Mouse (Mus musculus): ENCODE measurements around the gene Cep68. TPM values are rescaled to one million over a fixed set of nuclear protein-coding genes. Genes with fewer than 3 reads are reported as not detected.

Cep68 gene
- polyA plus RNA-seq, 1 experiment from 2014 or later: 25.8 TPM

DNA sequence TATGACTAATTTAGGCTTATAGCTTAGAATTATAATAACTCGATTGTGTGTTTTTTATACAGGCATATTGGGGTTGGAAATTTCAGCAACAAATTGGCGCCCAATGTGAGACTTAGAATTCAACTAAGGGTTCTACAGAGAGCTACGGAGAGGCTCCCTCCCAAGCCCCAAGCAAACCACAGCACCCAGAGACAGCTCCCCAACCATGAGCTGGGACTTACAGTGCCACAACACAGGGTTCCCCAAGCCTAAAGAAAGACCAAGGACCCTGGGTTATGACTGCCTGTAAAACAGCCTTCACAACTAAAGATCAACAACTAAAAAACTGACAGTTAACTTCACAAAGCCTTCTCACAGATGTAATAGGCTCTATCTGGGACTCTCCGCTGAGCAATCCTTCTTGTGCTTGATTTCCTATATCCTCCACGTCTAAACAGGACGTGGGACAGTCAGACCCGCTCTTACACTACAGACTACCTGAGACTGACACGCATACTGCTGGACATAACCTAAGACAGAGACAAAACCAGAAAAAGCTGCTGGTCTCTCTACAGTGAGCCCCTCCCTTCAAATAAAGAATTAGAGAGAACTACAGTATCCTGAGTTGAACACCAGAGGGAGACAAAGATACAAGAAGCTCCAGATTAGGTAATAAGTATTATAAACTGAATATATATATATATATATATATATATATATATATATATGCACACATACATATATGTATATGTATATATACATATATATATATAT is 13.6 kb upstream of the Cep68 start:
- Histone ChIP-seq H3K36me3 (ENCODE audit: control insufficient read depth, insufficient read depth, low read length) (no peaks in the 10 kb centered on the region), H3K4me2 (no peak overlapping the region), H3K27me3 (replicated peaks; ENCODE audit: control insufficient read depth, insufficient read depth, low read length) (no peaks in the 10 kb centered on the region), H3K9ac (ENCODE audit: low read depth, low read length) (no peak overlapping the region), H3K4me1 (replicated peaks; ENCODE audit: control insufficient read depth, insufficient read depth, low read length) (no peaks in the 10 kb centered on the region), H3K27ac (ENCODE audit: low read depth, low read length) (no peak overlapping the region), H3K9me3 (ENCODE audit: control insufficient read depth, low read length) (no peaks in the 10 kb centered on the region), H3K4me3 (ENCODE audit: low read depth, low read length) (no peak overlapping the region)
- DNase-seq (ENCODE audit: low spot score) (no peak), ATAC-seq (replicated peaks; ENCODE audit: low FRiP score) (no peak)
- 54% methylated on average over 8 of the region's 8 CpGs for WGBS

DNA sequence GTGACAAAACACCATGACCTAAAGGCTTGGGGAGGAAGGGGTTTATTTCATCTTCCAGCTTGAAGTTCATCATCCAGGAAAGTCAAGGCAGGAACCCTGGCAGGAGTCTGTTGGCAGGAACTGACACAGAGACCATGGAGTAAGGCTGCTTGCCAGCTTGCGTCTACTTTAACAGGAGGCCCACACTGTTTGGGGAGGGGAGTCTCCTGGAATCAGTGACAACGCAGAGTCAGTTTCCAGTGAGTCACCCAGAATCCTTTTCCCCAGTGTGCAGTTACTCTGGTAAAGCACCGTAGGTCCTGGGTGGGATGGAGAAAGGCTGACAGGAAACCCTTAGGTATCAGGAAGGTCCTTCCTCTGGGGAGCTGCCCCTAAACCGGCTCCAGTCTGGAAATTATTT is 5.6 kb upstream of the Cep68 start:
- Histone ChIP-seq H3K9ac (ENCODE audit: low read depth, low read length) (no peak overlapping the region), H3K36me3 (ENCODE audit: control insufficient read depth, insufficient read depth, low read length) (no peaks in the 10 kb centered on the region), H3K27ac (ENCODE audit: low read depth, low read length) (no peak overlapping the region), H3K4me1 (replicated peaks; ENCODE audit: control insufficient read depth, insufficient read depth, low read length) (no peaks in the 10 kb centered on the region), H3K9me3 (ENCODE audit: control insufficient read depth, low read length) (no peaks in the 10 kb centered on the region), H3K27me3 (replicated peaks; ENCODE audit: control insufficient read depth, insufficient read depth, low read length) (no peaks in the 10 kb centered on the region), H3K4me2 (no peak overlapping the region), H3K4me3 (ENCODE audit: low read depth, low read length) (no peak overlapping the region)
- WGBS: 83% methylated on average over 4 of the region's 4 CpGs
- no peak for DNase-seq (ENCODE audit: low spot score)
- ATAC-seq (replicated peaks; ENCODE audit: low FRiP score): no peak

DNA sequence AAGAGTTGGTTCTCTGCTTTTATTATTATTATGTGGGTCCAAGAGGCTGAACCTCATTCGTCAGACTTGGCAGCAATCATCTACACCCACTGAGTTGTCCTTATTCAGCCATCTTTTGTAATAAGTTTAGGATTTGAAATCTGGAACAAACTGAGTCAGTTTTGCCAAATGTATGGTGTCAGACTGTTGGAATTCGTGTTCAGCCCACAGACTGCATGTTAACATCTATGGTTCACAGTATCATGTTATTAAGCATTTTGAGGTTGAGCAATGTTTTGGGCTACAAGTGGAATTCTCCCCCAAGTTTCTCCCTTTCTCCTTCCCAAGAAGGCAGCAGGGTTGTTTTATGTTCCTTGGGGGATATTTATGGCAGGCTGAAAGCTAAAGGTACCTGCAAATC is 3.9 kb upstream of the Cep68 start:
- 75% methylated on average over 2 of the region's 2 CpGs for WGBS
- no peaks in the 10 kb centered on the region for H3K36me3 ChIP-seq (ENCODE audit: control insufficient read depth, insufficient read depth, low read length)
- no peak overlapping the region for H3K4me3 ChIP-seq (ENCODE audit: low read depth, low read length)
- ATAC-seq (replicated peaks; ENCODE audit: low FRiP score): no peak
- H3K27me3 ChIP-seq (replicated peaks; ENCODE audit: control insufficient read depth, insufficient read depth, low read length): no peaks in the 10 kb centered on the region
- no peak overlapping the region for H3K4me2 ChIP-seq
- DNase-seq (ENCODE audit: low spot score): no peak
- no peak overlapping the region for H3K27ac ChIP-seq (ENCODE audit: low read depth, low read length)
- no peak overlapping the region for H3K9ac ChIP-seq (ENCODE audit: low read depth, low read length)
- no peaks in the 10 kb centered on the region for H3K9me3 ChIP-seq (ENCODE audit: control insufficient read depth, low read length)
- H3K4me1 ChIP-seq (replicated peaks; ENCODE audit: control insufficient read depth, insufficient read depth, low read length): 0 out of 2 replicates have a peak, but pooled peaks cover 2% of the 10 kb centered on the region

DNA sequence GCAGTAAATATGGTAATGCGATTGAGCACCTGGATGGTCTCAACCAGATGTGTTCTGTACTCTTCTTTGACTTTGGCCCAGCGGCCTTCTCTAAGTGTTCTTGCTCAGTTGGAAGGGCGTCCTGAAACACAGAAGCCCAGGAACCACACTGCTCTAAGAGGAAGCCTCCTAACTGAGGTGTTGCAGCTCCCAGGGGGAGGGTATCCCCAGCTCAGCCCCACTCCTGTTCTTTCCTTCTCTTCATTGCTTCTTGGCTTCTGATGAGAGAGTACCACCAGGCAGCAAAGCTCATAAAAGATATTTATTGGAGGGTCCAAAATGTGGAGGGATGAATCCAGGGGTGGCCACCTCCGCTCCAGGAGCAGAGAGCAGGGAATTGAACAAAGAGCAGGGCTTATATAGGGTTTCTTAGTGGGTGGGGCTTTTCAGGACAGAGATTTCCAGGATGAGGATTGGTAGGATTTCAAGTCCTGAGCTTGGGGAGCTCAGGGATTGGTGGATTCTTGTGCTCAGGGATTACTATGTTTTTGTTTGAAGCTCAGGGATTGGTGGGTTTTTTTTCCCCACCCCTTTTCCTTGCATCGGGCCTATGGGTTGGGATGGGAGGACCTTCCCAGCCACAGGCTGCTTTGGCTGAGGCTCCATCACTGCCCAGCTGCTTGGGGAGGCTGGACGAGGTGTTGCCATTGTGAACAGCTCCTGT is 1.4 kb upstream of the Cep68 start:
- ATAC-seq (replicated peaks; ENCODE audit: low FRiP score) (no peak), DNase-seq (ENCODE audit: low spot score) (no peak)
- Histone ChIP-seq H3K36me3 (ENCODE audit: control insufficient read depth, insufficient read depth, low read length) (no peaks in the 10 kb centered on the region), H3K27ac (ENCODE audit: low read depth, low read length) (no peak overlapping the region), H3K9me3 (ENCODE audit: control insufficient read depth, low read length) (no peaks in the 10 kb centered on the region), H3K4me3 (ENCODE audit: low read depth, low read length) (no peak overlapping the region), H3K27me3 (replicated peaks; ENCODE audit: control insufficient read depth, insufficient read depth, low read length) (no peaks in the 10 kb centered on the region), H3K4me2 (peak overlapping the region; percentile 98; the same call in 1 of the 2 replicates), H3K9ac (ENCODE audit: low read depth, low read length) (no peak overlapping the region), H3K4me1 (replicated peaks; ENCODE audit: control insufficient read depth, insufficient read depth, low read length) (peaks cover 24% of the 10 kb centered on the region)
- WGBS: 75% methylated on average over 6 of the region's 6 CpGs

DNA sequence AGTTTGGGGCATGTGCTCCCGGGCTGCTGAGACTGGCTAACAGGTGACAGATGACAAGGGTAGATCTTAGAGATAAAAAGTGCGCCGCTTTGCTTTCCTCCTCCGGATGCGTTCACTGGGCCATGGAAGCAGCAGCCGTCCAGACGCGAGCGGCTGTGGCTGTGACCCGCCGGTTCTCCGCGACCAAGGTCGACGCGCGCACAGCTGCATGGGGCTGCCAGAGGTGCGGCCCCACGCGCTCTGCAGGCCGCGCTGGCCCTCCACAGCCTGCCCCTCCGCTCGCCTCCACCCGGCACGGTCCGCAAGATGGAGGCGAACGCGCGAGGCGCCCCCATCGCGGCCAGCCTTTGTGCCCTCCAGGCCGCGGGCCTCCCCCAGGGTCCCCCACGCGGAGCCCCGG is 389 bp downstream of the Cep68 start:
- H3K27me3 ChIP-seq (replicated peaks; ENCODE audit: control insufficient read depth, insufficient read depth, low read length): no peaks in the 10 kb centered on the region
- no peaks in the 10 kb centered on the region for H3K9me3 ChIP-seq (ENCODE audit: control insufficient read depth, low read length)
- WGBS: under 1% methylated on average over 39 of the region's 39 CpGs
- peak overlapping the region; percentile 77 for H3K4me3 ChIP-seq (ENCODE audit: low read depth, low read length)
- no peak for DNase-seq (ENCODE audit: low spot score)
- no peaks in the 10 kb centered on the region for H3K36me3 ChIP-seq (ENCODE audit: control insufficient read depth, insufficient read depth, low read length)
- H3K27ac ChIP-seq (ENCODE audit: low read depth, low read length): peak overlapping the region; percentile 70
- H3K9ac ChIP-seq (ENCODE audit: low read depth, low read length): peak overlapping the region; percentile 95
- peaks cover 33% of the 10 kb centered on the region for H3K4me1 ChIP-seq (replicated peaks; ENCODE audit: control insufficient read depth, insufficient read depth, low read length)
- peak overlapping the region; percentile 98 for H3K4me2 ChIP-seq
- peak; percentile 52 for ATAC-seq (replicated peaks; ENCODE audit: low FRiP score)

- peaks cover 36% of the 10 kb centered on the region for H3K4me1 ChIP-seq (replicated peaks; ENCODE audit: control insufficient read depth, insufficient read depth, low read length)
- H3K27me3 ChIP-seq (replicated peaks; ENCODE audit: control insufficient read depth, insufficient read depth, low read length): no peaks in the 10 kb centered on the region
- peak overlapping the region; percentile 77 for H3K4me3 ChIP-seq (ENCODE audit: low read depth, low read length)
- H3K9me3 ChIP-seq (ENCODE audit: control insufficient read depth, low read length): no peaks in the 10 kb centered on the region
- H3K9ac ChIP-seq (ENCODE audit: low read depth, low read length): peak overlapping the region; percentile 95; the same call in 1 of the 2 replicates
- H3K27ac ChIP-seq (ENCODE audit: low read depth, low read length): no peak overlapping the region
- ATAC-seq (replicated peaks; ENCODE audit: low FRiP score): no peak
- DNase-seq (ENCODE audit: low spot score): no peak
- 16% methylated on average over 4 of the region's 4 CpGs for WGBS
- H3K4me2 ChIP-seq: peak overlapping the region; percentile 98
- no peaks in the 10 kb centered on the region for H3K36me3 ChIP-seq (ENCODE audit: control insufficient read depth, insufficient read depth, low read length)
Measured at GRCm38 (mm10) chr11:20248277-20248676, 952 bp downstream of the Cep68 start.

DNA sequence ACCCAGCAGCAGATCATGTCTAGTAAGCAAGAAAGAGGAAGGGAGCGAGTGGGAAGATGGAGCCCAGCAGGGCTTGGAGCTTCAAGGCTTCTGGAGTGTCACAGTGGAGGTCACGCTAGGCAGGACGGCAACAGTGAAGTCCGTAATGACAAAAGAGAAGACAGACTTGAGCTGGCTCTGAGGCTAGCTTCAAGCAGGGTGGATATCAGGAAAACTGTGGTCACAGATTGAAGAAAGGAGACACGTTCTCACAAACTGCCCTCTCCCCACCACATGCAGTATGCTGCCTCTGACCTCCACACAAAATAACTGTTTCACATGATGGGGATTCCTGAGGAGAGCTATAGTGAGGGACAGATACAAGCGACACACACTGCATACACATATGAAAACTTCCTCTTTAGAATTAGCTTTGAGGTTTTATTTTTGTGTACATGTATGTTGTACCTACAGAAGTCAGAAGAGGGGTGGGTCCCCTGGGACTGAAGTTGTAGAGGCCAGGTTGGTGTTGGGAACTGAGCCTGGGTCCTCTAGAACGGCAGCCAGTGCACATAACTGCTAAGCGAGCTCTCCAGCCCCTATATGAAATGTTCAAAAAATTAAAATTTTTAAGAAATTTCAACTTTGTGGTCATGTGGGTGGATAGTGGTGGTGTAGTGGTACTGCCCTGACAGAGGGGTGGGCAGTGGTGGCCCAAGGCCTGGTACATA is 1.9 kb downstream of the Cep68 start:
- peaks cover 39% of the 10 kb centered on the region for H3K4me1 ChIP-seq (replicated peaks; ENCODE audit: control insufficient read depth, insufficient read depth, low read length)
- DNase-seq (ENCODE audit: low spot score) (no peak), ATAC-seq (replicated peaks; ENCODE audit: low FRiP score) (no peak)
- no peak overlapping the region for H3K9ac ChIP-seq (ENCODE audit: low read depth, low read length)
- WGBS: 79% methylated on average over 8 of the region's 8 CpGs
- H3K4me2 ChIP-seq: peak overlapping the region; percentile 8; the same call in 1 of the 2 replicates
- H3K36me3 ChIP-seq (ENCODE audit: control insufficient read depth, insufficient read depth, low read length): no peaks in the 10 kb centered on the region
- H3K27me3 ChIP-seq (replicated peaks; ENCODE audit: control insufficient read depth, insufficient read depth, low read length): no peaks in the 10 kb centered on the region
- H3K27ac ChIP-seq (ENCODE audit: low read depth, low read length): no peak overlapping the region
- no peaks in the 10 kb centered on the region for H3K9me3 ChIP-seq (ENCODE audit: control insufficient read depth, low read length)
- no peak overlapping the region for H3K4me3 ChIP-seq (ENCODE audit: low read depth, low read length)

DNA sequence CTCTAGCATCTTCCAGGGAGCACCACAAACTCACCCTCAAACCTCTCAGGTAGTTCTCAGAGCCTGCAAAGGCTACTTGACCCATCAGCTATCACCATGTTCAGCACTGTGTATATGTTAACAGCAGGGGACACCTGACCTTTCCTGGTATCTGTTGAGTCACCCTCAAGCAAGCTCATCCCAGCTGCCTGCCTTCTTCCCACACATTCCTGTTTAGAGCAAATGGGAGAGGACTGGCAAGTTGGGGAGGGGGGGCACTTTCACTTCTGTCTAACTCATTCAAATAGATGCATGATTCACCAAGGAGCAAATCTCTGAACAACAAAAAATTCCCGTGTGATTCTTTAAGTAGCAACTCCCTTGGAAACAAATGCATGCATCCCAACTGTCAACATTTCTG is 2.6 kb downstream of the Cep68 start:
- H3K4me3 ChIP-seq (ENCODE audit: low read depth, low read length): no peak overlapping the region
- no peak for DNase-seq (ENCODE audit: low spot score)
- peak overlapping the region; percentile 8; the same call in 1 of the 2 replicates for H3K4me2 ChIP-seq
- peaks cover 2% of the 10 kb centered on the region; the same call in 1 of the 2 replicates for H3K36me3 ChIP-seq (ENCODE audit: control insufficient read depth, insufficient read depth, low read length)
- 69% methylated on average over 1 of the region's 1 CpGs for WGBS
- H3K4me1 ChIP-seq (replicated peaks; ENCODE audit: control insufficient read depth, insufficient read depth, low read length): peaks cover 39% of the 10 kb centered on the region
- H3K9me3 ChIP-seq (ENCODE audit: control insufficient read depth, low read length): no peaks in the 10 kb centered on the region
- ATAC-seq (replicated peaks; ENCODE audit: low FRiP score): no peak
- no peak overlapping the region for H3K27ac ChIP-seq (ENCODE audit: low read depth, low read length)
- no peaks in the 10 kb centered on the region for H3K27me3 ChIP-seq (replicated peaks; ENCODE audit: control insufficient read depth, insufficient read depth, low read length)
- H3K9ac ChIP-seq (ENCODE audit: low read depth, low read length): no peak overlapping the region

Measured in liver, embryonic 11.5 days (tissue).